Mouse (Mus musculus): ENCODE data around the gene Mr1. TPM values are rescaled to one million over a fixed set of nuclear protein-coding genes. Genes with fewer than 3 reads are reported as not detected.

Mr1 gene
- polyA plus RNA-seq, 1 experiment = 13.8 TPM

- peaks cover 12% of the 10 kb centered on the region for H3K4me1 ChIP-seq (ENCODE audit: control insufficient read depth, insufficient read depth, low read length)
- no peak for TF ChIP-seq CTCF (IDR thresholded peaks at IDR 0.05; ENCODE audit: borderline replicate concordance, insufficient read depth, low read length)
- no peak for TF ChIP-seq POLR2A (IDR thresholded peaks at IDR 0.05; ENCODE audit: low read depth, low read length)
- no peak overlapping the region for H3K4me3 ChIP-seq (ENCODE audit: insufficient read depth, low read length)
- peak overlapping the region; percentile 10; the same call in 1 of the 2 replicates for H3K27ac ChIP-seq (ENCODE audit: insufficient read depth, low read length)
Observed at GRCm38 (mm10) chr1:155111491-155111890, 35.1 kb downstream of the Mr1 start.

GRCm38 (mm10) chr1:155109387-155110350 lies 36.9 kb downstream of the Mr1 start:
- peak; percentile 27; the same call in 1 of the 2 replicates for TF ChIP-seq POLR2A (IDR thresholded peaks at IDR 0.05; ENCODE audit: low read depth, low read length)
- TF ChIP-seq CTCF (IDR thresholded peaks at IDR 0.05; ENCODE audit: borderline replicate concordance, insufficient read depth, low read length) = no peak
- Histone ChIP-seq H3K4me3 (ENCODE audit: insufficient read depth, low read length) (peak overlapping the region; percentile 36), H3K27ac (ENCODE audit: insufficient read depth, low read length) (peak overlapping the region; percentile 99)

GRCm38 (mm10) chr1:155108412-155108811 lies 38.2 kb downstream of the Mr1 start:
- Histone ChIP-seq H3K4me3 (ENCODE audit: insufficient read depth, low read length) (peak overlapping the region; percentile 0; the same call in 1 of the 2 replicates), H3K4me1 (ENCODE audit: control insufficient read depth, insufficient read depth, low read length) (peaks cover 12% of the 10 kb centered on the region), H3K27ac (ENCODE audit: insufficient read depth, low read length) (peak overlapping the region; percentile 86)
- TF ChIP-seq CTCF (IDR thresholded peaks at IDR 0.05; ENCODE audit: borderline replicate concordance, insufficient read depth, low read length) = no peak
- no peak for TF ChIP-seq POLR2A (IDR thresholded peaks at IDR 0.05; ENCODE audit: low read depth, low read length)

More at GRCm38 (mm10) chr1:155109387-155110350, 36.9 kb downstream of the Mr1 start:
- H3K4me1 ChIP-seq (ENCODE audit: control insufficient read depth, insufficient read depth, low read length) = peaks cover 12% of the 10 kb centered on the region

GRCm38 (mm10) chr1:155107843-155108242 lies 38.8 kb downstream of the Mr1 start:
- Histone ChIP-seq H3K4me1 (ENCODE audit: control insufficient read depth, insufficient read depth, low read length) (peaks cover 12% of the 10 kb centered on the region), H3K4me3 (ENCODE audit: insufficient read depth, low read length) (peak overlapping the region; percentile 0; the same call in 1 of the 2 replicates), H3K27ac (ENCODE audit: insufficient read depth, low read length) (peak overlapping the region; percentile 86)
- no peak for TF ChIP-seq POLR2A (IDR thresholded peaks at IDR 0.05; ENCODE audit: low read depth, low read length)
- TF ChIP-seq CTCF (IDR thresholded peaks at IDR 0.05; ENCODE audit: borderline replicate concordance, insufficient read depth, low read length) = no peak

GRCm38 (mm10) chr1:155106310-155106709 lies 40.3 kb downstream of the Mr1 start:
- no peak overlapping the region for H3K4me3 ChIP-seq (ENCODE audit: insufficient read depth, low read length)
- peaks cover 8% of the 10 kb centered on the region for H3K4me1 ChIP-seq (ENCODE audit: control insufficient read depth, insufficient read depth, low read length)
- TF ChIP-seq CTCF (IDR thresholded peaks at IDR 0.05; ENCODE audit: borderline replicate concordance, insufficient read depth, low read length) = no peak
- no peak for TF ChIP-seq POLR2A (IDR thresholded peaks at IDR 0.05; ENCODE audit: low read depth, low read length)
- no peak overlapping the region for H3K27ac ChIP-seq (ENCODE audit: insufficient read depth, low read length)

GRCm38 (mm10) chr1:155103991-155104390 lies 42.6 kb downstream of the Mr1 start:
- TF ChIP-seq CTCF (IDR thresholded peaks at IDR 0.05; ENCODE audit: borderline replicate concordance, insufficient read depth, low read length) = no peak
- TF ChIP-seq POLR2A (IDR thresholded peaks at IDR 0.05; ENCODE audit: low read depth, low read length) = no peak
- H3K4me1 ChIP-seq (ENCODE audit: control insufficient read depth, insufficient read depth, low read length) = peaks cover 3% of the 10 kb centered on the region; the same call in 1 of the 2 replicates

GRCm38 (mm10) chr1:155102631-155103030 lies 44.0 kb downstream of the Mr1 start:
- H3K27ac ChIP-seq (ENCODE audit: insufficient read depth, low read length) = no peak overlapping the region
- peaks cover under 1% of the 10 kb centered on the region; the same call in 1 of the 2 replicates for H3K4me1 ChIP-seq (ENCODE audit: control insufficient read depth, insufficient read depth, low read length)
- no peak overlapping the region for H3K4me3 ChIP-seq (ENCODE audit: insufficient read depth, low read length)
- TF ChIP-seq POLR2A (IDR thresholded peaks at IDR 0.05; ENCODE audit: low read depth, low read length) (no peak), CTCF (IDR thresholded peaks at IDR 0.05; ENCODE audit: borderline replicate concordance, insufficient read depth, low read length) (no peak)

More at GRCm38 (mm10) chr1:155103991-155104390, 42.6 kb downstream of the Mr1 start:
- Histone ChIP-seq H3K4me3 (ENCODE audit: insufficient read depth, low read length) (no peak overlapping the region), H3K27ac (ENCODE audit: insufficient read depth, low read length) (no peak overlapping the region)

- Histone ChIP-seq H3K4me3 (ENCODE audit: insufficient read depth, low read length) (peak within 1 kb of the TSS; percentile 90), H3K4me1 (ENCODE audit: control insufficient read depth, insufficient read depth, low read length) (peaks cover 3% of the 10 kb centered on the region; the same call in 1 of the 2 replicates), H3K27ac (ENCODE audit: insufficient read depth, low read length) (peak within 1 kb of the TSS; percentile 79)
- TF ChIP-seq CTCF (IDR thresholded peaks at IDR 0.05; ENCODE audit: borderline replicate concordance, insufficient read depth, low read length) (no peak), POLR2A (IDR thresholded peaks at IDR 0.05; ENCODE audit: low read depth, low read length) (peak; percentile 100)
Observed at GRCm38 (mm10) chr1:155099280-155099848, 47.2 kb downstream of the Mr1 start, which contains the start of gene Ier5. Gene Ier5 (minus strand): TSS chr1:155099636.

- TF ChIP-seq POLR2A (IDR thresholded peaks at IDR 0.05; ENCODE audit: low read depth, low read length) = no peak
- no peak for TF ChIP-seq CTCF (IDR thresholded peaks at IDR 0.05; ENCODE audit: borderline replicate concordance, insufficient read depth, low read length)
- Histone ChIP-seq H3K27ac (ENCODE audit: insufficient read depth, low read length) (peak overlapping the region; percentile 79), H3K4me1 (ENCODE audit: control insufficient read depth, insufficient read depth, low read length) (peaks cover 5% of the 10 kb centered on the region; the same call in 1 of the 2 replicates), H3K4me3 (ENCODE audit: insufficient read depth, low read length) (peak overlapping the region; percentile 90)
Observed at GRCm38 (mm10) chr1:155098486-155099279, 47.9 kb downstream of the Mr1 start.

Measured in embryonic fibroblast, embryonic 13.5 days (primary cell).